Mouse (Mus musculus) urinary bladder, postnatal 36 days (tissue): Measurements from ENCODE around the gene Pla2g4c.

Source experiments
- DNase-seq, 2 experiments: peaks; one replicate each; pipeline ENCODE4 v3.0.0; 2022; ENCODE audit warnings: low spot score in 2 of 2, mixed read lengths in 1 of 2

The Pla2g4c gene

DNA sequence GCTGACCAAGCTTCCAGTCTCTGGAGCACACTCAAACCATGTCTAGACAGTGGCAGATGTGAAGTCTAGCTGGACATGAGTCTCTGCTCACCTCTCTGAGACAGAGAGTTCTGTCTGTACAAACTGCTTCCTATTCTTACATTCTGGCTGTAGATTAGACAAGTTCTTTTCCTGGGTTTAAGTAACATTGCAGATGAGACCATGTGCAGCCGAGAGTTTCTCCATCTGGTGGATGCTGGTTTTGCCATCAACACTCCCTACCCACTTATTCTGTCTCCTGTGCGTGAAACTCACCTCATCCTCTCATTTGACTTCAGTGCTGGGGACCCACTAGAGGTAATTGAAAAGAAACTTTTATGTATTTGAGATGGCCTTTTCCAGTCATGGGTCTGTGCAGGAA lies 56.1 kb downstream of the Pla2g4c start:
- no peak for DNase-seq

DNA sequence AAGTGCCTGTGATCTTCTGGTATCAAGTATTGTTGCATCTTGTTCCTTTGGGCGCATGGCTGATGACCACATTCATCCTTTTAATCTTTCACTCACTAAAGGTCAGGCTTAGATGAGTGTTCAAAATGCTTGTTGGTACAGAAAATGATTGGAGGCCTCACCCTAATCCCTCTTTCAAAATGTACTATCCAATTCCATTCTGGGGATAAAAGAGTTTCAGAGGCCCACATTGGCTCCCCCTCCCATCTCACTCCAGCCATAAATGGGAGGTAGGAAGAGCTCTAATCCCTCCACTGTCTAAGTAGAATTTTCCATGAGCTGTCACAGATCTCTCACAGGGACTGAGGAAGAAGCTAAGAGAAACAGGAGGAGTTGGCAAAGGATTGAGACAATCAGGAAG lies 73.4 kb downstream of the Pla2g4c start, which contains the start of gene Cabp5:
Cabp5 (plus strand) TSS at position 301 of the 400 bp plus-strand sequence.
- DNase-seq = no peak
